In the genomic region with DNA sequence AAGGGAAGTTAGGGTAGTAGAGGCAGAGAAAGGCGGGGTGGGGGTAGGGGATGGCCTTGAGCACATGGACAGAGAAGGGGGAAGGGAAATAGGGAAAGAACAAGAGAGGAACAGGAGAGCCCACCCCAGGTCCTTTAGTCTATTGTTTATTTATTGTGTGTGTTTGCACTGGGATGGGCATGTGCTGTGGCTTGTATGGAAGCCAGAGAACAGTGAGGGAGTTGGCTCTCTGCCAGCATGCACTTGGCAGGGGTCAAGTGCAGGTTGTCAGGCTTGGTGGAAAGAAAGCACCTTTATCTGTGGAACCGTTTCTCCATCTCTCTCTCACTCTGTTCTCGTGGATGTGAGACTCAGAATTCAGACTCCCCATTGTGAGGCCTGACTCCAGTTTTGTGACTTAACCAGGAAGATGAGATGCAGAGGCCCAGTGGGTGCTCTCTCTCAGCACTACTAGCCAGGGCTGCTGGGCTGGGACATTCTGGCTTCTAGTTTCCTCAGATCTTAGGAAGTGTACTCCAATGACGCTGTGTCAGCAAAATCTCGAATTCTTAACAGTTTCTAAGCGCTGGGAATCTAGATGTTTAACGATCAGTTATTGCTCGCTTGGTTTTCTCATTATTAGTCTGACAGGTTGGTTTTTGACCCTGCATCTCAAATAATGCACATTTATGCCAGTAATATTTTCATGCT, we compare ENCODE assay signal across 8 mouse cellular contexts. TPM values are rescaled to one million over a fixed set of nuclear protein-coding genes. Genes with fewer than 3 reads are reported as not detected.
A peak's percentile ranks its signal among the peaks of the same experiment; 100 is the strongest.
DNase-seq lines count a peak whose midpoint lies in the region; ATAC-seq and TF ChIP-seq lines count a peak whose summit lies in the region.

No protein-coding gene starts in this region.

- intact Hi-C loops in heart, postnatal 10 days (cut with DNase I) = loop anchor here (2.0 kb wide), 1 partner anchor 37 kb away; a partner anchor contains a TSS
- intact Hi-C loops in gastrocnemius, postnatal 14 days (cut with DNase I; ENCODE audit: low total_unique reads) = no loop called here

- no peak for TF ChIP-seq CTCF in lung, adult 2 months (IDR thresholded peaks at IDR 0.05; ENCODE audit: insufficient read depth, low read length)

- no peak for TF ChIP-seq POLR2A in lung, adult 2 months (IDR thresholded peaks at IDR 0.05; ENCODE audit: borderline replicate concordance, extremely low read depth, low read depth, low read length)

- no peaks in the 10 kb centered on the region for H3K9me3 ChIP-seq in heart, embryonic 11.5 days (replicated peaks; ENCODE audit: control insufficient read depth, low read length)

- peak overlapping the region; percentile 6; the same call in 1 of the 2 replicates for H3K4me2 ChIP-seq in heart, embryonic 11.5 days

- no peak overlapping the region for H3K27ac ChIP-seq in heart, embryonic 11.5 days (ENCODE audit: low read depth, low read length)

- WGBS in heart, embryonic 11.5 days (ENCODE audit: insufficient replicate concordance) = 55% methylated on average over 8 of the region's 8 CpGs
- WGBS in lung, adult 2 months = 45% methylated on average over 8 of the region's 8 CpGs

- no peak for DNase-seq in heart, adult 11 months
- DNase-seq in NIH3T3 (ENCODE audit: low read depth) = peak; percentile 34
- peak; percentile 57 to 66 for DNase-seq in heart, postnatal 10 days
- DNase-seq in lung, adult 2 months = peak; percentile 57
- peak; percentile 44 to 62 for DNase-seq in urinary bladder, postnatal 36 days (ENCODE audit: low spot score in 2 of 2)
- no peak for DNase-seq in right cerebral cortex, postnatal 36 days (ENCODE audit: low spot score in 2 of 2)
- no peak for DNase-seq in gastrocnemius, postnatal 14 days

- H3K27me3 ChIP-seq in heart, embryonic 11.5 days (ENCODE audit: control insufficient read depth, insufficient read depth, low read length) = no peaks in the 10 kb centered on the region

- no peak overlapping the region for H3K4me3 ChIP-seq in heart, embryonic 11.5 days (ENCODE audit: low read depth, low read length)
- no peak overlapping the region for H3K4me3 ChIP-seq in lung, adult 2 months (replicated peaks; ENCODE audit: extremely low read depth, low read depth, low read length)

- H3K4me1 ChIP-seq in heart, embryonic 11.5 days (ENCODE audit: control insufficient read depth, insufficient read depth, low read length) = peaks cover 64% of the 10 kb centered on the region
- H3K4me1 ChIP-seq in lung, adult 2 months (ENCODE audit: control insufficient read depth, insufficient read depth, low read length) = peaks cover 44% of the 10 kb centered on the region

- no peak overlapping the region for H3K9ac ChIP-seq in heart, embryonic 11.5 days (ENCODE audit: low read depth, low read length)

- peak; percentile 41; the same call in 1 of the 2 replicates for ATAC-seq in heart, embryonic 11.5 days (replicated peaks; ENCODE audit: insufficient number of reproducible peaks, low FRiP score, low TSS enrichment)

- no peaks in the 10 kb centered on the region for H3K36me3 ChIP-seq in heart, embryonic 11.5 days (ENCODE audit: control insufficient read depth, insufficient read depth, low read length)

RNA-seq across cellular contexts. Expression of a gene that starts 36.2 kb away (rescaled TPM):
- polyA plus RNA-seq in heart, embryonic 11.5 days (2014; fragmentation: Nextera tagmentation; extraction: Ambion mirVana) = 2.2 and 3.4 TPM in 2 replicates
- total RNA-seq in heart, postnatal 10 days (2021) = 10 to 100 TPM; 23.5 to 27.9 TPM
- 22.0 and 27.1 TPM in 2 replicates for polyA plus RNA-seq in lung, adult 2 months (2012; rRNA removed)
- total RNA-seq in gastrocnemius, postnatal 14 days (2021) = 10 to 100 TPM; 12.9 to 16.9 TPM

Comparison
In these comparisons a context has a peak if more than half of its experiments do, and no peak if none do; other contexts are left out.
1. DNase-seq: peak in NIH3T3 (single experiment), heart, postnatal 10 days (2 of 2), lung, adult 2 months (single experiment) and urinary bladder, postnatal 36 days (2 of 2); none in heart, adult 11 months (single experiment), right cerebral cortex, postnatal 36 days (0 of 2) and gastrocnemius, postnatal 14 days (single experiment).